Mouse (Mus musculus): Measurements from ENCODE around the gene Terf2. TPM values are rescaled to one million over a fixed set of nuclear protein-coding genes. Genes with fewer than 3 reads are reported as not detected.

Gene Terf2
- polyA plus RNA-seq, 1 experiment from 2014 or later: 20.7 TPM

DNA sequence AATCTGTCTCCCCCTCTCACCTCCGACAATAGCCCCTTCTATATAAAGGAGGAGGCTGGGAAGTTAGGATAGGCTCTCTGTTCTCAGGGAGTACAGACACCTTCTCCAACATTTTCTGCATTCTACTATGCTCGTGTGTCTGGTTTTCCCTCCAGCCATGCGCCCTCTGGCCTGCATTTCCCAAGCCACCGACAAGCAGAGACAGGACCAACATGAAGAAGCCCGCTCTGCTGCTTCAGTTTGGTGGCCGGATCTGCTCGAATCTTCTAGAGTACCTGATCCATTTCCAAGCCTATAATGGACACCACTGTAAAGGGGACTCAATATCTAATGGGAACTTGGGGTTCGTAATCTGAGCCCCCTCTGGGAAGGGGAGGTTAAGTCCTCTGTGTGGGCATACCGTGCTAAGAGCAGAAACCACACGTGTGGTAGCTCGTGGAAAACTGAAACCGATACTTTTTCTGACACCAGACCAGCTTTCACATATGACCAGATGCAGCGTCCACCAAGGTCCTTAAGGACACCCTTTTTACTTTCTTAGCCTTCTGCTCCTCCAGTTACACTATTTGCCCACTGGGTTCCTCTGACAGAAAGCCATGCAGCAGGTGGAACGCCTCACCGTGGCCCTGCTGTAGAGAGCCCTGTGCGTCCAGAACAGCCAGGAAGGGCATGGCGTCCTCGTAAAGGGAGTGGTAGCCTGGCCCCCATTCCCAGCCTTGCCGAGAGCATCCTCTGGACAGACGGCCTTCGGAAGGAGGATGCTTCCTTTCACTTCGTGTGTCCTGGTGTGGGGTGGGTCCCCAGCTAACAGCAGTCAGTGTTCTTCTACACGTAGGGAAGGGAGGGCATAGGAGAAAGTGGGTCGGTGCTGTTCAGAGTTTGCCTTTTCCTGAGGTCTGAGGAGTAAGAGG lies 36.5 kb upstream of the Terf2 start:
- Histone ChIP-seq H3K4me2 (ENCODE audit: low read depth, low read length) (no peak overlapping the region), H3K36me3 (ENCODE audit: control insufficient read depth, insufficient read depth, low read length) (no peaks in the 10 kb centered on the region), H3K9me3 (ENCODE audit: control insufficient read depth, low read length) (no peaks in the 10 kb centered on the region), H3K4me3 (ENCODE audit: low read depth, low read length) (no peak overlapping the region), H3K9ac (replicated peaks; ENCODE audit: low read depth, low read length) (no peak overlapping the region), H3K4me1 (ENCODE audit: control insufficient read depth, insufficient read depth, low read length) (no peaks in the 10 kb centered on the region), H3K27me3 (ENCODE audit: control insufficient read depth, insufficient read depth, low read length) (no peaks in the 10 kb centered on the region), H3K27ac (ENCODE audit: low read depth, low read length) (no peak overlapping the region)
- 90% methylated on average over 24 of the region's 24 CpGs for WGBS
- ATAC-seq (ENCODE audit: low read depth): no peak

DNA sequence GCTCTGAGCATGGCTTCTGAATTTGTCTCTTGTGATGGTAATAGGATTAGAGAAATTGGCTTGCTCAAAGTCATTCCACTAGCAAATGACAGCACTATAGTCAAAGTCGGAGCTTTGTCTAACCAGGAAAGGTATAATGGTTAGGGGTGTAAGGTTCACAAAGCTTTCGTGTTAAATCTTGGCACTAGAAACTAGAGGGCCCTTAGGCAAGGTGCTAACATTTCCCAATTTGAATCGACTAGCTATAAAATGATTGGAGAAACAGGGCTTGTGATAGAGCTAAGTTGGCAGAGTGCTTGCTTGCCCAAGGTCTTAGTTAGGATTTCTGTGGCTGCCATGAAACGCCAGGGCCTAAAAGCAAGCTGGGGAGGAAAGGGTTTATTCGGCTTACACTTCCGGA lies 33.7 kb upstream of the Terf2 start:
- no peak overlapping the region for H3K27ac ChIP-seq (ENCODE audit: low read depth, low read length)
- 80% methylated on average over 6 of the region's 6 CpGs for WGBS

DNA sequence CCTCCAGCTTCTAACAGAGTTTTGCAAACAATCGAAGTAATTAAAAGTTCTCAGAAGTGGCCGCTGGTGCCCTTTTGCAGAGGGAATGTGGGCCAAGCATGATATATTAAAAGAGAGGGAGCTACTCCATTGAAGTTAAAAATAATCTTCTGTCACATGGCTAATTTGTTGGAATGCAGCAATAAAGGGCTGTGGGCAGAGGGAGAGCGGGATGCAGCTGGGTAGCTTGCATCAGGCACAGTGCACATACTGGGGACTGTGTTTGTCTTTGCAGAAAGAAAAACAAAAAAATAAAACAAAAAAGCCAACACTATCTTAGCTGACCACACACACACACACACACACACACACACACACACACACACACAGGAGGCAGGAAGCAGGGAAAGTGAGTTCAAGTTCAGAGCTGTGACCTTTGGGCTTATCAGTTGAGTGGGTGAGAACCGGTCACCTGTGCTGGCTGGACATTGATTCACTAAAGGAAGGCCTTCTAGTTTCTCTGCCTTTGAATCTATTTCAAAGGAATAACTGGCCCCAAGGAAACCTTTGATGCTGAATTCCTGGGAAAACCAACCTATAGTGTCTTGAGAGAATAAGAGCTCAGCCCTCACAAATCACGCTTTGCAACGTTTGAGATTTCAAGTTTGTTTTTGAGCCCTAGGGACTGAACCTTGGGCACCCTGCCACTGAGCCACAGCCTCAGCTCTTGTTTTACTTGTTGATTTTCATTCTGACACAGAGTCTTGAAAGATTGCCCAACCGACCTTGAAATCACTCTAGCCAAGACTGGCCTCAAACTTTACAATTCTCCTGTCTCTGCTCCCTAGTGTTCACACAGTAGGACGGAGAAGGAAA lies 33.1 kb upstream of the Terf2 start:
- no peak overlapping the region for H3K27ac ChIP-seq (ENCODE audit: low read depth, low read length)
- 50% methylated on average over 8 of the region's 8 CpGs for WGBS
- no peak overlapping the region for H3K4me3 ChIP-seq (ENCODE audit: low read depth, low read length)
- H3K4me2 ChIP-seq (ENCODE audit: low read depth, low read length): no peak overlapping the region
- H3K27me3 ChIP-seq (ENCODE audit: control insufficient read depth, insufficient read depth, low read length): no peaks in the 10 kb centered on the region
- no peaks in the 10 kb centered on the region for H3K9me3 ChIP-seq (ENCODE audit: control insufficient read depth, low read length)
- no peak for ATAC-seq (ENCODE audit: low read depth)
- no peaks in the 10 kb centered on the region for H3K36me3 ChIP-seq (ENCODE audit: control insufficient read depth, insufficient read depth, low read length)
- no peak overlapping the region for H3K9ac ChIP-seq (replicated peaks; ENCODE audit: low read depth, low read length)
- H3K4me1 ChIP-seq (ENCODE audit: control insufficient read depth, insufficient read depth, low read length): no peaks in the 10 kb centered on the region

More for the DNA sequence above, 33.7 kb upstream of the Terf2 start:
- no peaks in the 10 kb centered on the region for H3K9me3 ChIP-seq (ENCODE audit: control insufficient read depth, low read length)
- no peaks in the 10 kb centered on the region for H3K36me3 ChIP-seq (ENCODE audit: control insufficient read depth, insufficient read depth, low read length)
- H3K9ac ChIP-seq (replicated peaks; ENCODE audit: low read depth, low read length): no peak overlapping the region
- no peaks in the 10 kb centered on the region for H3K27me3 ChIP-seq (ENCODE audit: control insufficient read depth, insufficient read depth, low read length)
- no peak overlapping the region for H3K4me3 ChIP-seq (ENCODE audit: low read depth, low read length)
- ATAC-seq (ENCODE audit: low read depth): no peak
- H3K4me1 ChIP-seq (ENCODE audit: control insufficient read depth, insufficient read depth, low read length): no peaks in the 10 kb centered on the region
- no peak overlapping the region for H3K4me2 ChIP-seq (ENCODE audit: low read depth, low read length)

DNA sequence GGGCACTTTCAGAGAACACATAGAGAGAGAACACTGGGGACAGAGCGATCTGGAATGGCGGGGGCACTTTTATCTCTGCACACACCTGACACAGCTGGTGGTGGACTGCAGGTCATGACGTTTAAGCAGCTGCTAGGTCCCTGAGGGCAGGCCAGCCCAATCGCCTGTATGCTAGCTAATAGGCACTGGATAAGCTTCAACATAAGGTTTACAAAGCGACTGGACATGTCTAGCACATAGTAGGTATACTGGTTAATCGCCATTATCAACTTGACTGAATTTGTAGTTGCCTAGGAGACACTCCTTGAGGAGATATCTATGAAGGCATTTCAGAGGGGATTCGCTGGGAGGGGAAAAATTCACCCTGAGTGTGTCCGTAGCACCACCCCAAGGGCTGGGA lies 28.0 kb upstream of the Terf2 start:
- WGBS: 74% methylated on average over 8 of the region's 8 CpGs
- Histone ChIP-seq H3K9me3 (ENCODE audit: control insufficient read depth, low read length) (no peaks in the 10 kb centered on the region), H3K27me3 (ENCODE audit: control insufficient read depth, insufficient read depth, low read length) (no peaks in the 10 kb centered on the region), H3K4me2 (ENCODE audit: low read depth, low read length) (no peak overlapping the region), H3K9ac (replicated peaks; ENCODE audit: low read depth, low read length) (no peak overlapping the region), H3K4me1 (ENCODE audit: control insufficient read depth, insufficient read depth, low read length) (peaks cover 4% of the 10 kb centered on the region; the same call in 1 of the 2 replicates), H3K27ac (ENCODE audit: low read depth, low read length) (no peak overlapping the region), H3K36me3 (ENCODE audit: control insufficient read depth, insufficient read depth, low read length) (no peaks in the 10 kb centered on the region), H3K4me3 (ENCODE audit: low read depth, low read length) (no peak overlapping the region)
- ATAC-seq (ENCODE audit: low read depth): no peak

DNA sequence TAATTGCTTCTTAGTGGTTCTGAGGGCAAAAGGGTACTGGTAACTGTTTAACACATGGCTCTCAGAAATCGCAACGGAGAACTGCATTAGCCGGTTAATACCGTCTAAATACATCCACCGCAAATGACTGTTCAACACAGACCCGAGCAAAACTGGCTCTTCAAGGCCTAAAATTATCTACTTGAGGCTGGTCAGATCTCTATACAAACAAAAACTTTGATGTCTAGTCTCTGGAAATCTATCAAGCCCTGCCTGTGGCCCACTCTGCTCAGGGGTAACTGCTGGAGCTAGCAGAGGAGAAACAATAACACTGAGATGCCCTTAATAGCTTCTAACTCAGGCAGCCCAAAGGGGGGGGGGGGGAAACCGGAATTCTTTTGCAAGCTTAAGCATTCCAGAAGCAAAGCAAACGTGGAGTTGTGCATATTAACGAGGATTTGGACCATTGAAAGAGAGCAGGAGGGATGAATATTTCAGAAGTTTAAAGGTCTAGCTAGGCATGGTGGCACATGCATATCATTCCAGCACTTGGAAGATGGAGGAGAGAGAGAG lies 26.8 kb upstream of the Terf2 start:
- no peak for ATAC-seq (ENCODE audit: low read depth)
- H3K27ac ChIP-seq (ENCODE audit: low read depth, low read length): no peak overlapping the region

DNA sequence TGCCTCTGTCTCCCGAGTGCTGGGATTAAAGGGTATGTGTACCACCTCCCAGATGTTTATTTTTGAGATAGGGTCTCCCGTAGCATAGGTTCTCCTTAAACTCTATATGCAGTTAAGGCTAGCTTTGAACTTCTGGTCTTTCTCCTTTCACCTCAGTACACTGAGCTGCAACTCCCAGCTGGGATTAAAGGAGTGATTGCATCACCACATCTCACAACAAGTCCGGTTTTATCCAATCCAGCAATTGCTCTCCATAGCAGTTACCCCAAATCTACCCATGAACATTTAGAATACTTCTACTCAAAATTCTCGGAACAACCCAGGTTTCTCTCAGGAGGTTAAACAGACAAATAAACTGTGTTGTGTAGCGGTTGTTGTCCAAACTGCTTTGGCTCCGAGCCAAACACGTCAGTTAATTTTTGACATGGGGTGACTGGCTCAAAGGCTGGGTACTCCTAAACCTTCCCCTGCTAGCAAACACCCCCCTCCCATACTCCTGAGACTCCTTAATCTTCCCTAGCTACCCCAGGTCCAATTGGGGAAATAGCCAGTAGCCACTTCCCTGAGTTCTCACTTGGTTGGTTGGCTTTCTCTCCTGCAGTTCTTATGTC lies 25.4 kb upstream of the Terf2 start:
- H3K27me3 ChIP-seq (ENCODE audit: control insufficient read depth, insufficient read depth, low read length): no peaks in the 10 kb centered on the region
- no peak overlapping the region for H3K4me3 ChIP-seq (ENCODE audit: low read depth, low read length)
- 90% methylated on average over 7 of the region's 7 CpGs for WGBS
- no peak overlapping the region for H3K4me2 ChIP-seq (ENCODE audit: low read depth, low read length)
- H3K9ac ChIP-seq (replicated peaks; ENCODE audit: low read depth, low read length): no peak overlapping the region
- no peaks in the 10 kb centered on the region for H3K9me3 ChIP-seq (ENCODE audit: control insufficient read depth, low read length)
- no peak for ATAC-seq (ENCODE audit: low read depth)
- H3K36me3 ChIP-seq (ENCODE audit: control insufficient read depth, insufficient read depth, low read length): no peaks in the 10 kb centered on the region
- peaks cover 4% of the 10 kb centered on the region; the same call in 1 of the 2 replicates for H3K4me1 ChIP-seq (ENCODE audit: control insufficient read depth, insufficient read depth, low read length)
- no peak overlapping the region for H3K27ac ChIP-seq (ENCODE audit: low read depth, low read length)

More for the DNA sequence above, 26.8 kb upstream of the Terf2 start:
- 24% methylated on average over 9 of the region's 9 CpGs for WGBS
- no peak overlapping the region for H3K9ac ChIP-seq (replicated peaks; ENCODE audit: low read depth, low read length)
- no peaks in the 10 kb centered on the region for H3K36me3 ChIP-seq (ENCODE audit: control insufficient read depth, insufficient read depth, low read length)
- H3K27me3 ChIP-seq (ENCODE audit: control insufficient read depth, insufficient read depth, low read length): no peaks in the 10 kb centered on the region
- peaks cover 4% of the 10 kb centered on the region; the same call in 1 of the 2 replicates for H3K4me1 ChIP-seq (ENCODE audit: control insufficient read depth, insufficient read depth, low read length)
- H3K9me3 ChIP-seq (ENCODE audit: control insufficient read depth, low read length): no peaks in the 10 kb centered on the region
- H3K4me3 ChIP-seq (ENCODE audit: low read depth, low read length): no peak overlapping the region
- no peak overlapping the region for H3K4me2 ChIP-seq (ENCODE audit: low read depth, low read length)

DNA sequence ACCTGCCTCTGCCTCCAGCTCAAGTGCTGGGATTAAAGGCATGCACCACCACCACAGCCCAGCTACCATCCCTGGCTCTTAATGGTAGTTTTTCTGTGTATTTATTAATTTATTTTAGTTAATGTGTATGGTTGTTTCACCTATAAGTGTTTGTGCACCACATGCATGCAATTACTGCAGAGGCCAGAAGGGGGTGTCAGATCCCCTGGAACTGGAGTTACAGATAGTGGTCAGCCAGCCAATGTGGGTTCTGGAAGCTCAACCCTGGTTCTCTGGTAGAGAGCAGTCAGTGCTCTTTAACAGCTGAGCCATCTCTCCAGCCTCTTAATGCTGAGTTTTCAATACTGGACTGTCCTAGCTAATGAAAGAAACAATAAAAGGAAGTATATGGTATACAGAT lies 24.5 kb upstream of the Terf2 start:
- no peak for ATAC-seq (ENCODE audit: low read depth)
- no peak overlapping the region for H3K4me2 ChIP-seq (ENCODE audit: low read depth, low read length)
- no peak overlapping the region for H3K9ac ChIP-seq (replicated peaks; ENCODE audit: low read depth, low read length)
- no peak overlapping the region for H3K4me3 ChIP-seq (ENCODE audit: low read depth, low read length)
- H3K4me1 ChIP-seq (ENCODE audit: control insufficient read depth, insufficient read depth, low read length): peaks cover 4% of the 10 kb centered on the region; the same call in 1 of the 2 replicates
- H3K9me3 ChIP-seq (ENCODE audit: control insufficient read depth, low read length): no peaks in the 10 kb centered on the region
- no peak overlapping the region for H3K27ac ChIP-seq (ENCODE audit: low read depth, low read length)
- H3K36me3 ChIP-seq (ENCODE audit: control insufficient read depth, insufficient read depth, low read length): no peaks in the 10 kb centered on the region
- no peaks in the 10 kb centered on the region for H3K27me3 ChIP-seq (ENCODE audit: control insufficient read depth, insufficient read depth, low read length)

DNA sequence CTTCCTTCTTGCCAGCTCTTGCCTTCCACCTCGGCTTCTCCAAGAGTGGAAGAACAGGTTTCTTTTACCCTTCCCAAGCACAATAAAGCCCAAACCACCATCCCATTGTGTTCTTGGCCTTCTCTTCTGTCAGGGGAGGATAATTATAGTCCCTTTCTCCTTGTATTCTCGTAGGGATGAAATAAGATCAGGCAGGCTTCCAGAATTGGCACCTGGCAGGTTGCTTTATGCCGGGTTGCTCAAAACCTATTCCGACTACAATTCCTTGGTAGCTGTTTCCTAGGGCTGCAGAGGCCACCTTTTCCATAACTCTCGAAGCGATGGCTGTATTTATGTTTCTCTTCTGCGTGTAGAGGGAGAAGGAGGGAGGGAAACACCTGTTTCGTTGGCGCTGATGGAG lies 23.1 kb upstream of the Terf2 start:
- H3K4me3 ChIP-seq (ENCODE audit: low read depth, low read length): no peak overlapping the region
- no peak overlapping the region for H3K27ac ChIP-seq (ENCODE audit: low read depth, low read length)
- H3K9ac ChIP-seq (replicated peaks; ENCODE audit: low read depth, low read length): no peak overlapping the region
- H3K9me3 ChIP-seq (ENCODE audit: control insufficient read depth, low read length): no peaks in the 10 kb centered on the region
- WGBS: 66% methylated on average over 9 of the region's 9 CpGs
- H3K36me3 ChIP-seq (ENCODE audit: control insufficient read depth, insufficient read depth, low read length): no peaks in the 10 kb centered on the region
- H3K27me3 ChIP-seq (ENCODE audit: control insufficient read depth, insufficient read depth, low read length): no peaks in the 10 kb centered on the region
- H3K4me1 ChIP-seq (ENCODE audit: control insufficient read depth, insufficient read depth, low read length): peaks cover 4% of the 10 kb centered on the region; the same call in 1 of the 2 replicates
- no peak for ATAC-seq (ENCODE audit: low read depth)
- no peak overlapping the region for H3K4me2 ChIP-seq (ENCODE audit: low read depth, low read length)
